14 mouse cellular contexts compared by ENCODE assay signal in genomic region chr6:34750487-34751120, GRCm38 (mm10). TPM values are rescaled to one million over a fixed set of nuclear protein-coding genes. Genes with fewer than 3 reads are reported as not detected.
A peak's percentile ranks its signal among the peaks of the same experiment; 100 is the strongest.
DNase-seq lines count a peak whose midpoint lies in the region; ATAC-seq and TF ChIP-seq lines count a peak whose summit lies in the region.
"Had no signal": no experiment of that assay in that cellular context is flagged by ENCODE, and none has a peak within 500 bp of the region (broad histone marks: within the 10 kb centered on the region; RNA-seq: fewer than 3 reads in every experiment).

No protein-coding gene starts in this region.

- peaks cover 6% of the 10 kb centered on the region; the same call in 1 of the 2 replicates for H3K36me3 ChIP-seq in liver, postnatal 0 days (replicated peaks; ENCODE audit: insufficient read depth, low read length)
- peaks cover 14% of the 10 kb centered on the region; the same call in 1 of the 2 replicates for H3K36me3 ChIP-seq in liver, embryonic 12.5 days
- H3K36me3 ChIP-seq in heart, embryonic 16.5 days (ENCODE audit: control insufficient read depth, insufficient read depth): peaks cover 17% of the 10 kb centered on the region

- peak overlapping the region; percentile 29; the same call in 1 of the 2 replicates for H3K27ac ChIP-seq in liver, postnatal 0 days (ENCODE audit: low read depth)
- no peak overlapping the region for H3K27ac ChIP-seq in liver, embryonic 12.5 days
- H3K27ac ChIP-seq in heart, embryonic 16.5 days (ENCODE audit: low read length): peak overlapping the region; percentile 21; the same call in 1 of the 2 replicates
- H3K27ac ChIP-seq: embryonic facial prominence, embryonic 12.5 days; lung, embryonic 15.5 days; midbrain, embryonic 13.5 days; neural tube, embryonic 12.5 days had no signal

- H3K4me3 ChIP-seq in liver, postnatal 0 days (ENCODE audit: low read depth, low read length): no peak overlapping the region
- H3K4me3 ChIP-seq in liver, embryonic 12.5 days: no peak overlapping the region
- no peak overlapping the region for H3K4me3 ChIP-seq in heart, embryonic 16.5 days (ENCODE audit: low read length)
- H3K4me3 ChIP-seq: embryonic facial prominence, embryonic 12.5 days; lung, embryonic 15.5 days; midbrain, embryonic 13.5 days; neural tube, embryonic 12.5 days had no signal

- no peak for DNase-seq in liver, postnatal 0 days
- peak; percentile 78 for DNase-seq in fibroblast of lung, adult 2 months (ENCODE audit: low read depth)
- DNase-seq in testis, postnatal 14 days (ENCODE audit: low spot score): no peak
- no peak for DNase-seq in layer of hippocampus, postnatal 25 days (ENCODE audit: extremely low spot score in 1 of 2, low spot score in 1 of 2)
- no peak for DNase-seq in lung, postnatal 14 days
- DNase-seq: cerebellum, adult 9-10 months had no signal

- TF ChIP-seq EP300 in liver, postnatal 0 days (IDR thresholded peaks at IDR 0.05; ENCODE audit: low read depth): no peak

- ATAC-seq in liver, postnatal 0 days: no peak
- ATAC-seq in liver, embryonic 12.5 days: no peak
- no peak for ATAC-seq in heart, embryonic 16.5 days (replicated peaks; ENCODE audit: extremely low read depth, insufficient read depth, low FRiP score)
- no peak for ATAC-seq in megakaryocyte-erythroid progenitor cell, adult 5-6 weeks (replicated peaks; ENCODE audit: low FRiP score, low TSS enrichment, poor library complexity, severe bottlenecking)
- ATAC-seq: midbrain, embryonic 13.5 days had no signal

- no peaks in the 10 kb centered on the region for H3K27me3 ChIP-seq in liver, postnatal 0 days (ENCODE audit: insufficient read depth, low read length)
- H3K27me3 ChIP-seq in liver, embryonic 12.5 days (replicated peaks): no peaks in the 10 kb centered on the region
- H3K27me3 ChIP-seq in heart, embryonic 16.5 days (ENCODE audit: control insufficient read depth, insufficient read depth, low read length): no peaks in the 10 kb centered on the region
- H3K27me3 ChIP-seq: CH12.LX; embryonic facial prominence, embryonic 12.5 days; lung, embryonic 15.5 days; midbrain, embryonic 13.5 days; neural tube, embryonic 12.5 days had no signal

- 64% methylated on average over 7 of the region's 7 CpGs for WGBS in liver, postnatal 0 days (ENCODE audit: insufficient replicate concordance)
- 57% methylated on average over 7 of the region's 7 CpGs for WGBS in liver, embryonic 12.5 days (ENCODE audit: insufficient replicate concordance)
- 56% methylated on average over 7 of the region's 7 CpGs for WGBS in heart, embryonic 16.5 days

- no peak for TF ChIP-seq CTCF in liver, postnatal 0 days (IDR thresholded peaks at IDR 0.05; ENCODE audit: low read depth)

- no peaks in the 10 kb centered on the region for H3K9me3 ChIP-seq in liver, postnatal 0 days (ENCODE audit: low read length)
- no peaks in the 10 kb centered on the region for H3K9me3 ChIP-seq in liver, embryonic 12.5 days (replicated peaks)
- H3K9me3 ChIP-seq in heart, embryonic 16.5 days (replicated peaks; ENCODE audit: control insufficient read depth, low read length): no peaks in the 10 kb centered on the region
- H3K9me3 ChIP-seq: embryonic facial prominence, embryonic 12.5 days; lung, embryonic 15.5 days; midbrain, embryonic 13.5 days; neural tube, embryonic 12.5 days had no signal

- peaks cover 15% of the 10 kb centered on the region for H3K4me1 ChIP-seq in liver, postnatal 0 days (ENCODE audit: insufficient read depth)
- H3K4me1 ChIP-seq in liver, embryonic 12.5 days: peaks cover 5% of the 10 kb centered on the region; the same call in 1 of the 2 replicates
- peaks cover 9% of the 10 kb centered on the region for H3K4me1 ChIP-seq in heart, embryonic 16.5 days (ENCODE audit: control insufficient read depth, insufficient read depth, low read length)
- H3K4me1 ChIP-seq: lung, embryonic 15.5 days; neural tube, embryonic 12.5 days had no signal

- H3K9ac ChIP-seq in liver, postnatal 0 days (replicated peaks): no peak overlapping the region
- H3K9ac ChIP-seq in liver, embryonic 12.5 days: no peak overlapping the region
- H3K9ac ChIP-seq in heart, embryonic 16.5 days (ENCODE audit: low read length): no peak overlapping the region
- H3K9ac ChIP-seq: embryonic facial prominence, embryonic 12.5 days; lung, embryonic 15.5 days; midbrain, embryonic 13.5 days; neural tube, embryonic 12.5 days had no signal

- H3K4me2 ChIP-seq in liver, postnatal 0 days (ENCODE audit: low read depth, low read length): no peak overlapping the region
- no peak overlapping the region for H3K4me2 ChIP-seq in liver, embryonic 12.5 days
- H3K4me2 ChIP-seq in heart, embryonic 16.5 days (ENCODE audit: low read depth, low read length): no peak overlapping the region
- H3K4me2 ChIP-seq: embryonic facial prominence, embryonic 12.5 days; lung, embryonic 15.5 days; midbrain, embryonic 13.5 days; neural tube, embryonic 12.5 days had no signal

RNA-seq across cellular contexts. Expression of gene Agbl3, which starts 29.6 kb away (rescaled TPM):
- 5.3 and 6.1 TPM in 2 replicates for polyA plus RNA-seq in liver, postnatal 0 days (2015; fragmentation: Nextera tagmentation; extraction: Ambion mirVana)
- polyA plus RNA-seq in liver, embryonic 12.5 days (2016; fragmentation: Nextera tagmentation; extraction: Ambion mirVana): 4.5 and 6.0 TPM in 2 replicates
- 4.4 and 7.9 TPM in 2 replicates for polyA plus RNA-seq in heart, embryonic 16.5 days (2015; fragmentation: Nextera tagmentation; extraction: Ambion mirVana)
- 4.5 and 7.0 TPM in 2 replicates for total RNA-seq in megakaryocyte-erythroid progenitor cell, adult 5-6 weeks (2014; fragmentation: Nextera tagmentation)
- 5.5 and 8.9 TPM in 2 replicates for total RNA-seq in megakaryocyte-erythroid progenitor cell, adult 5-6 weeks (2017)
- 10 to 100 TPM; 16.8 to 17.0 TPM for total RNA-seq in layer of hippocampus, postnatal 25 days (2021)
